Mouse (Mus musculus) gastrocnemius, adult 8-10 months (tissue): Measurements from ENCODE around the gene Hes6. TPM values are rescaled to one million over a fixed set of nuclear protein-coding genes. Genes with fewer than 3 reads are reported as not detected.
A peak's percentile ranks its signal among the peaks of the same experiment; 100 is the strongest.

ENCODE experiments used
- DNase-seq, 2 experiments: peaks; one replicate each; pipeline ENCODE4 v3.0.0; 2022; ENCODE audit warnings: low spot score in 2 of 2
- total RNA-seq, 4 experiments: library from RNA; stranded (reverse); gene quantifications; 2 replicates each; pipeline ENCODE4 v1.2.4; 2022

Hes6 gene
- total RNA-seq, 4 experiments from 2014 or later: 6.9 to 9.2 (median 7.2) TPM

- DNase-seq: no peak
Measured at GRCm38 (mm10) chr1:91442350-91442990, 28.6 kb upstream of the Hes6 start.

- DNase-seq: no peak
Measured at GRCm38 (mm10) chr1:91441855-91442254, 28.0 kb upstream of the Hes6 start.

GRCm38 (mm10) chr1:91439776-91440175 is 25.9 kb upstream of the Hes6 start:
- no peak for DNase-seq

- DNase-seq: no peak
Measured at GRCm38 (mm10) chr1:91437573-91437972, 23.7 kb upstream of the Hes6 start.

- no peak for DNase-seq
Measured at GRCm38 (mm10) chr1:91437083-91437400, 23.2 kb upstream of the Hes6 start.

- peak; percentile 67 to 82 for DNase-seq
Measured at GRCm38 (mm10) chr1:91436380-91437082, 22.7 kb upstream of the Hes6 start.

- no peak for DNase-seq
Measured at GRCm38 (mm10) chr1:91435606-91436130, 21.8 kb upstream of the Hes6 start.

GRCm38 (mm10) chr1:91434905-91435304 is 21.1 kb upstream of the Hes6 start:
- no peak for DNase-seq

- no peak for DNase-seq
Measured at GRCm38 (mm10) chr1:91430761-91431160, 16.9 kb upstream of the Hes6 start.

GRCm38 (mm10) chr1:91429212-91429611 is 15.4 kb upstream of the Hes6 start:
- DNase-seq: no peak

- DNase-seq: peak; percentile 72 to 75
Measured at GRCm38 (mm10) chr1:91428614-91429013, 14.8 kb upstream of the Hes6 start.

GRCm38 (mm10) chr1:91426397-91426796 is 12.6 kb upstream of the Hes6 start:
- DNase-seq: no peak

GRCm38 (mm10) chr1:91420601-91421065 is 6.8 kb upstream of the Hes6 start:
- no peak for DNase-seq

GRCm38 (mm10) chr1:91419862-91420600 is 6.2 kb upstream of the Hes6 start:
- no peak for DNase-seq

- no peak for DNase-seq
Measured at GRCm38 (mm10) chr1:91417991-91418390, 4.2 kb upstream of the Hes6 start.

GRCm38 (mm10) chr1:91415311-91415710 is 1.5 kb upstream of the Hes6 start:
- DNase-seq: no peak

- no peak for DNase-seq
Measured at GRCm38 (mm10) chr1:91414903-91415302, 1.1 kb upstream of the Hes6 start.

- no peak for DNase-seq
Measured at GRCm38 (mm10) chr1:91413536-91413897, 321 bp downstream of the Hes6 start.

GRCm38 (mm10) chr1:91413030-91413506 is 770 bp downstream of the Hes6 start:
- DNase-seq: peak; percentile 91 to 94

- no peak for DNase-seq
Measured at GRCm38 (mm10) chr1:91412286-91413029, 1.4 kb downstream of the Hes6 start.

- DNase-seq: no peak
Measured at GRCm38 (mm10) chr1:91411631-91412285, 2.1 kb downstream of the Hes6 start.
